Mouse (Mus musculus) central nervous system, embryonic 11.5 days (tissue): ENCODE measurements around the gene Sgtb. TPM values are rescaled to one million over a fixed set of nuclear protein-coding genes. Genes with fewer than 3 reads are reported as not detected.

ENCODE experiments used
- polyA plus RNA-seq: library from polyadenylated mRNA; depleted of rRNA; stranded (reverse); fragments of >200 nt; gene quantifications from 2 replicates; pipeline ENCODE4 v1.2.3, GENCODE M21; 2012; rRNA removed

The Sgtb gene
- polyA plus RNA-seq, result 12.0 and 12.2 TPM in 2 replicates

GRCm38 (mm10) chr13:104109288-104109815 is at the start of gene Sgtb, which contains the start of gene Nln:
Gene Sgtb (plus strand): TSS chr13:104109741.
Gene Nln (minus strand): TSS chr13:104109614.

GRCm38 (mm10) chr13:104177796-104178649 is 68.5 kb downstream of the Sgtb start, which contains the start of gene Trappc13:
Gene Trappc13 (minus strand): TSS chr13:104178469.

GRCm38 (mm10) chr13:104178650-104179121 is 69.1 kb downstream of the Sgtb start, which contains the start of gene Trim23:
Gene Trim23 (plus strand): TSS chr13:104178797.

Other genes with a start within 250 kb of the Sgtb start
- gene Erbin, start 189.2 kb upstream of the Sgtb start, polyA plus RNA-seq, result 39.2 and 45.9 TPM in 2 replicates
- 13.3 and 13.6 TPM in 2 replicates for gene Nln, start 127 bp upstream of the Sgtb start, polyA plus RNA-seq
- 34.3 and 52.9 TPM in 2 replicates for gene Trappc13, start 68.7 kb downstream of the Sgtb start, polyA plus RNA-seq
- 14.2 and 21.5 TPM in 2 replicates for gene Trim23, start 69.1 kb downstream of the Sgtb start, polyA plus RNA-seq
- gene Cenpk, start 118.9 kb downstream of the Sgtb start, polyA plus RNA-seq, result 27.0 and 38.7 TPM in 2 replicates
- gene Ppwd1, start 119.1 kb downstream of the Sgtb start, polyA plus RNA-seq, result 22.4 and 28.7 TPM in 2 replicates
- 5.7 and 12.0 TPM in 2 replicates for gene Adamts6, start 178.1 kb downstream of the Sgtb start, polyA plus RNA-seq